Mouse (Mus musculus) T-helper 1 cell (primary cell): ENCODE measurements at regions not wholly inside any gene's neighbourhood (a gene's known extent, or its start where the extent isn't known, plus 50 kb on each side); places are given as distances from the start of the nearest gene placed in this dataset.

Source experiments
- in situ Hi-C: fragments of 300-600 bp; cut with MboI, MseI; formaldehyde crosslinking; loops from one replicate; pipeline ENCODE4 v1.15.1; 2025; ENCODE audit warnings: high pct_unique_total_duplicates

- in situ Hi-C loops, result loop anchor here (10.0 kb wide), 2 partner anchors 165 to 1495 kb away; no protein-coding TSS in a partner anchor
Measured at GRCm38 (mm10) chr19:32939692-32940091, 182.4 kb downstream of the Pten start.

- in situ Hi-C loops, result no loop called here
Measured at GRCm38 (mm10) chr19:32940806-32941205, 183.5 kb downstream of the Pten start.

GRCm38 (mm10) chr19:32943594-32944230, 186.4 kb downstream of the Pten start:
- in situ Hi-C loops, result no loop called here

GRCm38 (mm10) chr19:32947081-32947855, 190.0 kb downstream of the Pten start:
- in situ Hi-C loops, result no loop called here

- in situ Hi-C loops, result loop anchor here (10.0 kb wide), 1 partner anchor 195 kb away; the partner anchor contains the start of gene Pten
Measured at GRCm38 (mm10) chr19:32950252-32950651, 193.0 kb downstream of the Pten start.

- in situ Hi-C loops, result loop anchor here (10.0 kb wide), 1 partner anchor 196 kb away; the partner anchor contains the start of gene Pten
Measured at GRCm38 (mm10) chr19:32950794-32951193, 193.5 kb downstream of the Pten start.

GRCm38 (mm10) chr19:32952425-32952824, 195.1 kb downstream of the Pten start:
- in situ Hi-C loops, result loop anchor here (10.0 kb wide), 1 partner anchor 198 kb away; the partner anchor contains the start of gene Pten

GRCm38 (mm10) chr19:32952928-32953687, 195.8 kb downstream of the Pten start:
- in situ Hi-C loops, result loop anchor here (10.0 kb wide), 1 partner anchor 198 kb away; the partner anchor contains the start of gene Pten

GRCm38 (mm10) chr19:32954001-32954605, 196.8 kb downstream of the Pten start:
- in situ Hi-C loops, result loop anchor here (10.0 kb wide), 1 partner anchor 199 kb away; the partner anchor contains the start of gene Pten

GRCm38 (mm10) chr19:32954942-32955341, 197.6 kb downstream of the Pten start:
- in situ Hi-C loops, result loop anchor here (5.0 to 10.0 kb wide), 2 partner anchors 37 to 200 kb away; partner anchors contain the start of gene Pten

- in situ Hi-C loops, result loop anchor here (5.0 to 10.0 kb wide), 2 partner anchors 36 to 202 kb away; partner anchors contain the start of gene Pten
Measured at GRCm38 (mm10) chr19:32956143-32956915, 199.0 kb downstream of the Pten start.

GRCm38 (mm10) chr19:32956916-32957558, 199.7 kb downstream of the Pten start:
- in situ Hi-C loops, result loop anchor here (5.0 to 10.0 kb wide), 2 partner anchors 35 to 202 kb away; partner anchors contain the start of gene Pten

- in situ Hi-C loops, result loop anchor here (5.0 to 10.0 kb wide), 2 partner anchors 34 to 203 kb away; partner anchors contain the start of gene Pten
Measured at GRCm38 (mm10) chr19:32958276-32958675, 201.0 kb downstream of the Pten start.

GRCm38 (mm10) chr19:32958791-32959190, 201.5 kb downstream of the Pten start:
- in situ Hi-C loops, result loop anchor here (5.0 to 10.0 kb wide), 2 partner anchors 34 to 204 kb away; partner anchors contain the start of gene Pten

GRCm38 (mm10) chr19:32959844-32960195, 202.5 kb downstream of the Pten start:
- in situ Hi-C loops, result loop anchor here (5.0 to 10.0 kb wide), 2 partner anchors 32 to 205 kb away; partner anchors contain the start of gene Pten

- in situ Hi-C loops, result no loop called here
Measured at GRCm38 (mm10) chr19:32960196-32960947, 203.1 kb downstream of the Pten start.

- in situ Hi-C loops, result no loop called here
Measured at GRCm38 (mm10) chr19:32961525-32961924, 204.2 kb downstream of the Pten start.

GRCm38 (mm10) chr19:32963983-32964382, 206.7 kb downstream of the Pten start:
- in situ Hi-C loops, result no loop called here

- in situ Hi-C loops, result no loop called here
Measured at GRCm38 (mm10) chr19:32965488-32965887, 208.2 kb downstream of the Pten start.
